Mouse (Mus musculus): Measurements from ENCODE around the gene Chil1.

The Chil1 gene

DNA sequence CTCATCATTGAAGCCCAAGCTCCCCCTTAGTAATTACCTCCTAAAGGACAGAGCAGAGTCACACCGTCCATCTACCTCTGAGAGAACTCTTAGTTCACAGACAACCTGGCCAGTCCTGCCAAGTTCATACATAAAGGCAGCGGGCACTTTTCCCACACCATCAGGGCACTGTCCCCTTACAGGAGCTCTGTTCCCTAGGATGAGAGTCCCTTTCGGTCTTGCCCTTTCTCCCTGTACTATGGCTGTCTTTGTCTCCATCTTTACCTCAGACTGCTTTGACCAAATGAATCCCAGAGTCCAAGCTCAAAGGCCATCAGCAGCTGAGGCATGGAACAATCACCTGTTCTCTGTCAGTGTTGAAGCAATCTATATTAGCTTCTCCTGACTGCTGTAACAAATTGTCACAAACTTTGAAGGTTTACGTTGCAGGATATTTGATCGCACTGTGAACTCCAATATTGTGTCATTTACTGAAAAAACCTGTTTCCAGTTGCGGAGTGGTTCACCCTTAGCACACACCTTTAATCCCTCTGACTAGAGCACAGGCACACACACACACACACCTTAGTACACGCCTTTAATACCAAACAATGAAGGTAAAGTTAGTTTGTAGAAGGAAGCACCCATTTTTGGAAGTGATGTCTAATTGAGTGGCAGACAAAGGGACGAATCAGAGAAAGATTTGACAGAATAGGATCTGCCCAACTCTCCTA lies 12.8 kb upstream of the Chil1 start:
- DNase-seq (ENCODE audit: low spot score in 2 of 2) = no peak

DNA sequence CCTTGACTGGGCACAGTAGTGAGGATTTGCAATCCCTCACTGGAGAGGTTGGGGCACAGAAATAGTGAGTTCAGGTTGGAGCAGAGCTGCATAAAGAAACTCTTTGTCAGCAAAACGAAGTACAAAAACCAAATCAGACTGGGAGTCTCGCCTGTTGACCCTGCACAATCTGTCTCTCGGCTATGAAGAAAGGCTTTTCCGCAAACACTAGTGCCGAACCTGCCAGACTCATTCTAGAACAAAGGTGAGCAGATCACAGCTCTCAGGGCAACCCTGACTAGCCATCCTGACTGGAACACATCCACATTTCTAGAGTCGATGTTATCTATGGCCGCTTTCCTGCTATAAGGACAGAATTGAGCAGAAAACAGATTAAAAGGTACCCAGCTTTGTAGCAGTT lies 8.9 kb upstream of the Chil1 start:
- no peak for DNase-seq (ENCODE audit: low spot score in 2 of 2)

- DNase-seq (ENCODE audit: low spot score in 2 of 2) = no peak
Observed at GRCm38 (mm10) chr1:134177976-134178375, 4.0 kb upstream of the Chil1 start.

DNA sequence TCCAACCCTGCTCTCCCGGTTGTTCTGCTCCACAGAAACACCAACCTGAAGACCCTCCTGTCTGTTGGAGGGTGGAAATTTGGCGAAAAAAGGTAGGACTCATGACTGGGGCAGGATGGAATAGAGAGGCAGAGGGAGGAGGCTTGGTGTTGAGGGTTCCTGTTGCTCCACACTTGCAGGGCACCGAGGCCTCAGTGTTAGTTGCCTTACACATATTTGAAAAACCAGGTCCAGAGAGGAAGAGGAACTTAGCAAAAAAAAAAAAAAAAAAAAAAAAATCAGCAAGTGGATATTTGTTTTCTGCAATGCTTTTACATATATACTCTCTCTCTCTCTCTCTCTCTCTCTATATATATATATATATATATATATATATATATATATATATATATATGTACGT lies 2.1 kb downstream of the Chil1 start:
- DNase-seq (ENCODE audit: low spot score in 2 of 2) = no peak

GRCm38 (mm10) chr1:134188217-134188616 lies 6.2 kb downstream of the Chil1 start:
- no peak for DNase-seq (ENCODE audit: low spot score in 2 of 2)

DNA sequence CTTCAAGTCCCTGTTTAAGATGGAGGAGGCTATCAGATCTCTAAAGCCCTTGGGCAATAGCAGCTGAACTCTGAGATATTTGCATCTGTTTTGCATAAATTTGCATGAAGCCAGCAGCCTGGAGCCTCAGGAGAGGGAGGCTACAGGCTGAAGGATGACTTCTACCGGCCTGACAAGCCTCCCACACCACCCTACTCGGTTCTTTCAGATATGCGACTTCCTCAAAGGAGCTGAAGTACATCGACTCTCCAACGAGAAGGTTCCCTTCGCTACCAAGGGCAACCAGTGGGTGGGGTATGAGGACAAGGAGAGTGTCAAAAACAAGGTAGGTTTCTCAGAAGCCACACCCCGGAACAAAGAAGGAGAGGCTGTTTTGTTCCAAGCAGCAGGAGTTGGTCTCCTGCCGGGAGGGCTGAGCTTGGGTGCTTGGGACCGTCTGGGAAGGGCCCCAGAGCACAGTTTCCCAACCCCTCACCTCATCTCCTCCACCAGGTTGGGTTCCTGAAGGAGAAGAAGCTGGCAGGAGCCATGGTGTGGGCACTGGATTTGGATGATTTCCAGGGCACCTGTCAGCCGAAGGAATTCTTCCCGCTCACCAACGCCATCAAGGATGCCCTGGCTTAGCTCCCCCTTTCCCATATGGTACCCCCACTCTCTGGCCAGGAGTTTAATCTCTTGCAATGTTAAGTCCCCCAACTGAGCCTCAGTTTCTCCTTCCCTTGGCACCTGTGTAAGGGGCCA lies 7.2 kb downstream of the Chil1 start:
- DNase-seq (ENCODE audit: low spot score in 2 of 2) = peak in 1 of 2 experiments; percentile 20

DNA sequence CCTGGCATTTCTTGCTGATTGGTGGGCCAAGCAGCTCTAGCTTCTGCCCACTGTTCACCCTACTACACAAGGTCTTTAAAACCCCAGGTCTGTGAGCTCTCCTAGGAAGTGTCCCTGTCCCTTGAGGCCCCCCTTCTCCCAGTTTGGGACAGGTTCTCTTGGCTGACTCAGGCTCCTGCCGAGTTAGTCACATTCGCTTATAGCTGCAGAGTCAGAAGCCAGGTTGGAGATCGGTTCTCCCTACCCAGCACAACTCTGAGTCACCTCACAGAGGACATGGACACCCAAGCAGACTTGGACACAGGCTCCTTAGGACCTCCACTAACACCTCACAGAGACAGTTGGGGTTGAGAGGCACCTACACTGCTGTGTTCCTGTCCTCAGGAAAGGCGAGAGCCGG lies 9.2 kb downstream of the Chil1 start:
- DNase-seq (ENCODE audit: low spot score in 2 of 2) = no peak

DNA sequence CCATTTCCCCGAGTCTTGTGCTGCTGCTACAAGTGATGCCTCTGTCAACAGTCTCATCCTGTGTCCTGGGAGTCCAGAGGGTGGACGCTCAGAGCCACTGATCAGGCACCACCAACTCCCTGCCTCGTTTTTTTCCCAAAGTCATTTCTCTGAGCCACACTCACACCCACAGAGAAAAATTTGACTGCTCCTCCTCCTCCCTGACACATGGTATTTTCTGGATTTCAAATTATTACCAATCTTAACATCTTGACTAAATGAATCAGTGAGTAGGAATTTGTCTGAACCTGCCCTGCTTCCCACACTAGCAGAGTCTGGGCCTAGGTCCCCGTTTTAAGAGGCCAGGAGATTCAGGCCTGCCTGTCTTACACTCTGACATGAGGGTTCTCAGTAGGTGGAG lies 10.0 kb downstream of the Chil1 start:
- DNase-seq (ENCODE audit: low spot score in 2 of 2) = no peak

- DNase-seq (ENCODE audit: low spot score in 2 of 2) = no peak
Observed at GRCm38 (mm10) chr1:134193126-134193525, 11.2 kb downstream of the Chil1 start, which contains the start of gene Mybph. Mybph (plus strand) TSS chr1:134193448.

GRCm38 (mm10) chr1:134193674-134194197 lies 11.8 kb downstream of the Chil1 start:
- no peak for DNase-seq (ENCODE audit: low spot score in 2 of 2)

- DNase-seq (ENCODE audit: low spot score in 2 of 2) = no peak
Observed at GRCm38 (mm10) chr1:134194298-134195022, 12.5 kb downstream of the Chil1 start.

DNA sequence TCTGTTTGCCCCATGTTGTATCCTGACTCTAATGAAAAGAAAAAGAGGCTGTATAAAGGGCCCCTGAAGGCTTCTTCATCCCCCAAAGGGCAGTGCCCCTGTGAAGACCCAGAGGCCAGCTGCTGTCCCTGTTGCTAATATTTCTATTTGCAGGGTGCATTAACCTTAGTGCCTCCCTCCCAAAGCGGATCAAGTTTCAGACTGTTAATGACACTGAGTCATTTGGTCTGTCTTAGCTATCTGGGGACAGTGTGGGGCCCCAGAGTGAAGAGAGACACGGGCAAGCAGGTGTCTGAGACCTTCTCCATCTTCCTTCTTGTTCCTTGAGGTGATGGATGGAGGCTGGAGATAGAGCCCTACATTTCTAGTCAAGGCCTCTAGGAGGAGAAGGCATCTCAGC lies 13.1 kb downstream of the Chil1 start:
- no peak for DNase-seq (ENCODE audit: low spot score in 2 of 2)

DNA sequence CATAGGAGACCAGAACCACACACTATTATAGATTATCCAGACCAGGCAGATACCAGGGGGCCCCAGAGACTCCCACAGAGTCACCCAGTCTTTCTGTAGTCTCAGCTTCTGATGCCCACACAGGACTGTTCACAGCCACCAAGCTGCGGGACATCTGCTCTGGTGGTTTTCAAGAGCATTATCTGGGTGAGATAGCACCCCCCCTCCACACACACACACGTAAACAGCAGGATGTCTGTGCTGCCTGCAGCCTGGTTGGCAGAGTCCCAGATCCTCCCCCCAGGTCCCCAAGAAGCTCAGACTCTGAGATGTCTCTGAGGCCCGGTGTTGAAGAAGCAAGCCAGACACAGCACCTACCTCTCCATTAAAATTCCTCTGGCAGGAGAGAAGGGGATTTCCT lies 13.6 kb downstream of the Chil1 start:
- no peak for DNase-seq (ENCODE audit: low spot score in 2 of 2)

DNA sequence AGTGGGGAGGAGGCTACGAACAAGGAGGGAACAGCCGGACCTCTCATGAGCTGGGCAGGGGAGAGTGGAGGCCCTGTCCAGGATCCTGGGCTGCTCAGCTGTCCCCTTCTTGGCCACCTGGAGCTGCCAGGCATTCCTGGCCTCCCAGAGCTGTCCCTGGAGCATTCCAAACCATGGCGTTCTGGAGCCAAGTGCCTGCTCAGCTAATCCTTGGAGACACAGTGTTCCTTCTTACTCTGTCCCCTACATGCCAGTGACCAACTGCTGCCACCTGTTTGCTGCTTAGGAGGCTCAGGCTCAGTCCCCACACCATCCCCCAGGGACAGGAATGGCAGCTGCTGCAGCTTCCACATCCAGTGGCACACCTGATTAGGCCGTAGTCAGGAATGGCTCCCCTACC lies 14.0 kb downstream of the Chil1 start:
- no peak for DNase-seq (ENCODE audit: low spot score in 2 of 2)

DNA sequence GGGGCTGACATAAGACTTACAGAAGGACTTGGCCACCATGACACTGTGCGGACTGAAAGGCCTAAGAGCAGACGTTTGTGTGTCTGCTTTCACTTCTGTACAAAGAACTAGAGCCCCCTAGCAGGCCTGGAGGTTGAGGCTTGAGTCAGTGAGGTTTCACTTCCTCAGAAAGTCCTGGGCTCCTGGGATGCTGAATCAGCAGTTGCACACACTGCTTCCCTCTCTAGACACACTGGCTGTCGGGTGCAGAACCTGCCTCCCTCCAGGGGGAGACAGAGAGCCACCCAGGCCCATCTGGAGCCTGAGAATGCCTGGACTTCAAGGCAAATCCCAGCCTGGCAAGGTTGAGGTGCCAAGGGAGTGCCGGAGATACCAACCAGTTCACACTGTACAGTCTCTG lies 14.4 kb downstream of the Chil1 start:
- peak; percentile 41 to 55 for DNase-seq (ENCODE audit: low spot score in 2 of 2)

DNA sequence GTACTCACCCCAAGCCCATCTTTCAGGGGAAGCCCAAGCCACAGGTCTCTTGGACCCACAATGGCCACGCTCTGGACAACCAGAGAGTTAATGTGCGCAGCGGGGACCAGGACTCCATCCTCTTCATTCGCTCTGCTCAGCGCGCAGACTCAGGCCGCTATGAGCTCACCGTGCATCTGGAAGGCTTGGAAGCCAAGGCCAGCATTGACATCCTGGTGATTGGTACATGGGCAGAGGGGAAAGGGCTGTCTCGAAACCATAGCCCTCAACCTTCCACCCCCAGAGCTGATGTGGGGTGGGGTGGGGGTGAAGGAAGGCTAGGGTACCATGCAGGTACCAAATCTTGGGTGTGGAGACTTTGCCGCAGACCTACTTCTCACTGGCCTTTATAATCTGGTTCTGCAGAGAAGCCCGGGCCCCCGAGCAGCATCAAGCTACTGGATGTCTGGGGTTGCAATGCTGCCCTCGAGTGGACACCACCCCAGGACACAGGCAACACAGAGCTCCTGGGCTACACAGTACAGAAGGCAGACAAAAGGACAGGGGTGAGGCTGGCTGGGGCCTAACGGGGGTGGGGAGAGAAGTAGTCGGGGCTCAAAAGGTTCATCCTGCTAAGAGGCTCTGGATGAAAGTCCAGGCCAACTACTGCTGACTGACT lies 15.5 kb downstream of the Chil1 start:
- DNase-seq (ENCODE audit: low spot score in 2 of 2) = no peak

DNA sequence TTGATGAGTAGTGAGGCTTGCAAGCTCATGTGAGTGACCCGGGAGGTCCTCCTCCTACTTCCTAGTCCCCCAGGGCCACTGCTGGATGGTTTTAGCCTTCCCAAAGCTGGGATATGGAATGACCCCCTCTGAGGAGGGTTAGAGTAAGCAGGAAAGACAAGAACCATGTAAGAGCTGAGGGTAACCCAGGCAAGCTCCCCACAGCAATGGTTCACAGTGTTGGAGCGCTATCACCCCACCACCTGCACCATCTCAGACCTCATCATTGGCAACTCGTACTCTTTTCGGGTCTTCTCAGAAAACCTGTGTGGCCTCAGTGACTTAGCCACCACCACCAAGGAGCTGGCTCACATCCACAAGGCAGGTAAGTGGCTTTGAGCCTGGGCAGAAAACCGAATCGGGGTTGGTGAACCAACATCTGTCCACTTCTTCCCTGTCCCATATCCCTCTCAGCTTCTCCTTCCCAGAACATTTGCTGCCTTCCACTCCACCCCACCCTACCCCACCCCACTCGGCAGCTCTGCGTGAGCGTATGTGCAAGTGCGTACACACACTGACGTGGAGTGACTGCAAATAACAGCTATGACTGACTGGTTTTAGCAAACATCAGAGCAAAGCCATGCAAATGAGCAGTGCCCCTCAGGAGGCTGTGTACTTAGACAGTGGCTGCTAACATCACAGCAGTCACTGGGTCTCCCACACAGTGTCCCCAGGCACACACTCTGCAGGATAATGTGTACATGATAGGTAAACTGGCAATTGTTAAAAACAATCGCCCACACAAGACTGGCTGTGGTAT lies 16.4 kb downstream of the Chil1 start:
- DNase-seq (ENCODE audit: low spot score in 2 of 2) = no peak

DNA sequence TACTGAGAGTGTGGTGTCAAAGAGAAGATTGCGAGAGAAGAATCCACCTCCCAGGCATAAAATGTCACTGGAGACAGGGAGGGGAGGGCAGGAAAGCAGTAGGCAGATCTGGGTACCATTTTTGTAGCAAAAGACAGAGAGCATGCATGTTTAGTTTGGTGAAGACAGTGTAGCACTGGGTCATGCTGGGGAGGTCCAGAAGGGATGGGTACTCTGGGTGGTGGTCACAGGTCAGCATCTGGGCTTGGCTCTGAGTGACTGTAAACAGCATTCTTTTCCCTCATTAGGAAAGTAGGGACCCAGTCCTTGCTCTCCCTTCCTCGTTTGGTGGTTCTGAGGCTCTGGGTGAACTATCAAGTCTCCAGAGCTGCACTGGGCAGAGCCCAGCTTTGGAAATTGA lies 18.5 kb downstream of the Chil1 start:
- DNase-seq (ENCODE audit: low spot score in 2 of 2) = no peak

DNA sequence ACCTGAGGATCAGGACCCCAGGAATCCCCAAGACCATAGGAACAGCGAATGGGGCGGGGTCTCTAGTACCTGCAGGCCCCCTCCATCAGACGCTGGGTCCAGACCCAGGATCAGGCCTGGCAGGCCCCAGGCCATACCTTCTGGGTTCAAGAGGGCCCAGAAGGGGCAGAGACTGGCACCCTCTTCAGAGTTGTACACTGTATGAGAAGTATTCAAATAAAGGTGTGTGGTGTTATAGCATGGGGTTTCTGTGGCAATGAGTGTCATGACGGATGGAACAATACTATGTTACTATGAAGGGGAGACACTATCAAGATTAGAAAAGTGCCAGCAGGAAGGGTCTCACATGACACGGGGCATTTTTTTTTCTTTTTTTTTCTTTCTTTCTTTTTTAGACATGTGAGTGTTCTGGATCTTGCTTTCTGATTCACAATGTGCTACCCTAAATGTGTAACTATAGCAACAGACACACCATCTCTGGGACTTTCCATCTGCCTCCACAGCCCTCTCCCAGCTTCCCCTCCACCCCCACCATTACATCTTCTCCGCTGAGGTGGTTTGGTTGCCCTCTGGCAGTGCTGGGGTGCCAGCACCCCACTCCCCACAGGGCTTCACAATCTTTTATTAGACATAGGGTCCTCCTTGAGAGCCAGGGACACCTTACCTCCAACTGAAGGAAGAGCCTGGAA lies 19.2 kb downstream of the Chil1 start:
- no peak for DNase-seq (ENCODE audit: low spot score in 2 of 2)

- DNase-seq (ENCODE audit: low spot score in 2 of 2) = peak in 1 of 2 experiments; percentile 25
Observed at GRCm38 (mm10) chr1:134201751-134202420, 19.9 kb downstream of the Chil1 start.
